Comparison of ENCODE assay signal across 8 mouse cellular contexts in the genomic region with DNA sequence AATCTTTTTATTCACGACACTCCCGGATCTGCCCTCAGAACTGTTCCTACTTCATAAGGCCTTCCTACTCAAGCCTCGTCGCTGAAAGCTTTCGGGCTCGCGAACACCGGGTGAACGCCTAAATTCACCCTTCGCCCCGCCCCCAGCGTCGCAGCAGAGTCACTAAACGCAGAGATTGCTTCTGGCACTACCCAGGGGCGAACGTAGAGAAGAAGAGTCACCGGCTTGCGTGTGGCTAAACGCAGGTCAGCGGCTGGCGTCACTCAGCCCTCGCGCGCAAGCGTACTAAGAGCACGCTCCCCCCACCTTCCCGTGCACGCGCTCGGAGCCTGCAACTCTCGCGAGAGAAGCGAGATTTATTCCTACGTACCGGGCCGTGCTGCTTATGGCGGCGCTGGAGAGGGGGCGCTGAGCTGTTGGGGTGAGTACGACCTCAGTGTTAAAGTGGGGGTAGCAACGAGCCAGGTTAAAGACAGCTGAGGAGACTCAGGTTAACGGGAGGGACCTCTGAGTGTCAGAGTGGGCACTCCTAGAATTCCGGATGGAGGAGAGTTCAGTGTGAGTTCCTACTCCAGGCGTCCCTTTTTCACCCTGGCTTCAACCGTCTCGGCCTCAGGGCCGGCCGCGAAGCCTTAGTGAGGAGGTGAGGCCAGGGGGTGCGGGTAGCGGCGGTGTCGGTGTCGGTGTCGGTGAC. TPM values are rescaled to one million over a fixed set of nuclear protein-coding genes. Genes with fewer than 3 reads are reported as not detected.
DNase-seq lines count a peak whose midpoint lies in the region; ATAC-seq and TF ChIP-seq lines count a peak whose summit lies in the region.

Csde1 (plus strand) TSS at position 178 of the 694 bp plus-strand sequence.

- H3K4me3 ChIP-seq in MEL (ENCODE audit: control insufficient read depth in 1 of 2, insufficient read depth in 1 of 2, low read depth in 2 of 2, low read length in 2 of 2) = peak within 1 kb of the TSS; percentile 74 to 78
- H3K4me3 ChIP-seq in cerebellum, adult 2 months (replicated peaks; ENCODE audit: insufficient read depth, low read depth, low read length) = peak within 1 kb of the TSS; percentile 76
- peak within 1 kb of the TSS; percentile 90 for H3K4me3 ChIP-seq in forebrain, postnatal 0 days (ENCODE audit: low read depth, low read length)
- H3K4me3 ChIP-seq in lung, embryonic 15.5 days = peak within 1 kb of the TSS; percentile 99

- DNase-seq in MEL (ENCODE audit: low read depth, low spot score) = peak; percentile 99
- peak; percentile 97 to 98 for DNase-seq in cerebellum, adult 2 months
- DNase-seq in forebrain, postnatal 0 days = peak; percentile 99
- DNase-seq in heart, postnatal 4 days = peak; percentile 97
- peak; percentile 96 to 97 for DNase-seq in layer of hippocampus, adult 8-10 months (ENCODE audit: low spot score in 2 of 2)
- peak; percentile 97 for DNase-seq in ovary, adult 18-20 months (ENCODE audit: low spot score)
- DNase-seq in thymus, postnatal 0 days (ENCODE audit: low spot score) = peak; percentile 98

- no peak for TF ChIP-seq EP300 in MEL (IDR thresholded peaks at IDR 0.05; ENCODE audit: low read depth in 1 of 2, low read length in 2 of 2)

- peak within 1 kb of the TSS; percentile 91 for H3K9ac ChIP-seq in MEL (ENCODE audit: control insufficient read depth, low read depth, low read length, poor library complexity, severe bottlenecking)
- H3K9ac ChIP-seq in forebrain, postnatal 0 days = peak within 1 kb of the TSS; percentile 97
- peak within 1 kb of the TSS; percentile 99 for H3K9ac ChIP-seq in lung, embryonic 15.5 days

- peaks cover 3 to 44% of the 10 kb centered on the region in 2 experiments; a peak in 3 of 4 replicates for H3K36me3 ChIP-seq in MEL (ENCODE audit: control insufficient read depth in 1 of 2, insufficient read depth in 2 of 2, low read length in 2 of 2)
- H3K36me3 ChIP-seq in forebrain, postnatal 0 days (ENCODE audit: insufficient read depth) = no peaks in the 10 kb centered on the region
- H3K36me3 ChIP-seq in lung, embryonic 15.5 days = no peaks in the 10 kb centered on the region

- H3K4me2 ChIP-seq in forebrain, postnatal 0 days (ENCODE audit: low read depth) = peak within 1 kb of the TSS; percentile 64
- H3K4me2 ChIP-seq in lung, embryonic 15.5 days = peak within 1 kb of the TSS; percentile 57

- H3K27ac ChIP-seq in MEL (ENCODE audit: control insufficient read depth, low read depth, low read length) = peak within 1 kb of the TSS; percentile 88
- peak within 1 kb of the TSS; percentile 78 for H3K27ac ChIP-seq in cerebellum, adult 2 months (ENCODE audit: insufficient read depth, low read length)
- peak within 1 kb of the TSS; percentile 98 for H3K27ac ChIP-seq in forebrain, postnatal 0 days (ENCODE audit: low read depth, low read length)
- H3K27ac ChIP-seq in lung, embryonic 15.5 days = peak within 1 kb of the TSS; percentile 96

- TF ChIP-seq CTCF in MEL (IDR thresholded peaks at IDR 0.05 in 2 of 3, conservative IDR thresholded peaks at IDR 0.05 in 1 of 3; ENCODE audit: control insufficient read depth in 1 of 3, insufficient read depth in 1 of 3, low read depth in 2 of 3, low read length in 3 of 3, poor library complexity in 1 of 3, severe bottlenecking in 1 of 3) = 0 out of 6 replicates have a peak, but pooled peaks of 1 of the 3 experiments have one; percentile 5
- no peak for TF ChIP-seq CTCF in cerebellum, adult 2 months (IDR thresholded peaks at IDR 0.05; ENCODE audit: borderline replicate concordance, insufficient read depth, low read depth, low read length)
- TF ChIP-seq CTCF in forebrain, postnatal 0 days (IDR thresholded peaks at IDR 0.05; ENCODE audit: low read depth) = peak; percentile 53; the same call in 1 of the 2 replicates

- no peaks in the 10 kb centered on the region for H3K27me3 ChIP-seq in MEL (ENCODE audit: control insufficient read depth in 1 of 2, insufficient read depth in 2 of 2, low read length in 2 of 2)
- H3K27me3 ChIP-seq in cerebellum, adult 2 months (ENCODE audit: control insufficient read depth, insufficient read depth, low read length) = no peaks in the 10 kb centered on the region
- no peaks in the 10 kb centered on the region for H3K27me3 ChIP-seq in forebrain, postnatal 0 days (ENCODE audit: insufficient read depth, low read length)
- no peaks in the 10 kb centered on the region for H3K27me3 ChIP-seq in lung, embryonic 15.5 days

- WGBS in cerebellum, adult 2 months = 1% methylated on average over 55 of the region's 55 CpGs
- WGBS in forebrain, postnatal 0 days = under 1% methylated on average over 55 of the region's 55 CpGs
- under 1% methylated on average over 54 of the region's 55 CpGs for whole genome bisulfite sequencing in lung, embryonic 15.5 days

- peak; percentile 92 to 93; a peak in 3 of 4 replicates for TF ChIP-seq POLR2A in MEL (IDR thresholded peaks at IDR 0.05; ENCODE audit: control insufficient read depth in 1 of 2, insufficient read depth in 1 of 2, low read depth in 1 of 2, low read length in 2 of 2, poor library complexity in 1 of 2)
- TF ChIP-seq POLR2A in cerebellum, adult 2 months (IDR thresholded peaks at IDR 0.05; ENCODE audit: borderline replicate concordance, insufficient read depth, low read length) = peak; percentile 90

- no peak for TF ChIP-seq RAD21 in MEL (IDR thresholded peaks at IDR 0.05; ENCODE audit: low read depth, low read length)

- ATAC-seq in forebrain, postnatal 0 days = peak; percentile 95
- ATAC-seq in lung, embryonic 15.5 days (ENCODE audit: borderline replicate concordance, extremely low read depth, low FRiP score, low TSS enrichment) = peak; percentile 96

- H3K4me1 ChIP-seq in MEL (ENCODE audit: control insufficient read depth in 1 of 2, insufficient read depth in 2 of 2, low read length in 2 of 2) = peaks cover 16 to 25% of the 10 kb centered on the region in 2 experiments
- H3K4me1 ChIP-seq in cerebellum, adult 2 months (ENCODE audit: control insufficient read depth, insufficient read depth, low read length) = no peaks in the 10 kb centered on the region; the same call in 1 of the 2 replicates
- peaks cover 8% of the 10 kb centered on the region for H3K4me1 ChIP-seq in forebrain, postnatal 0 days (ENCODE audit: insufficient read depth)
- peaks cover 11% of the 10 kb centered on the region for H3K4me1 ChIP-seq in lung, embryonic 15.5 days

- no peaks in the 10 kb centered on the region for H3K9me3 ChIP-seq in MEL (replicated peaks; ENCODE audit: insufficient read depth, low read length)
- no peaks in the 10 kb centered on the region for H3K9me3 ChIP-seq in forebrain, postnatal 0 days (ENCODE audit: low read length)
- H3K9me3 ChIP-seq in lung, embryonic 15.5 days = no peaks in the 10 kb centered on the region

- peaks cover 43% of the 10 kb centered on the region for H3K79me2 ChIP-seq in MEL (ENCODE audit: control insufficient read depth, insufficient read depth, low read length, poor library complexity)

TF ChIP-seq in MEL, 35 proteins besides CTCF, POLR2A, EP300 and RAD21 (continues in another document):
- TF ChIP-seq TAL1 (IDR thresholded peaks at IDR 0.05; ENCODE audit: low read length) (no peak), NELFE (IDR thresholded peaks at IDR 0.05; ENCODE audit: low read depth, low read length) (peak; percentile 87), ZC3H11A (IDR thresholded peaks at IDR 0.05; ENCODE audit: low read depth, low read length) (no peak; the same call in 1 of the 2 replicates), GATA1 (IDR thresholded peaks at IDR 0.05; ENCODE audit: low read depth, low read length) (no peak), POLR2AphosphoS2 (IDR thresholded peaks at IDR 0.05; ENCODE audit: low read length) (peak; percentile 87), MYC (IDR thresholded peaks at IDR 0.05; ENCODE audit: low read depth, low read length) (peak; percentile 74; the same call in 1 of the 2 replicates), NRF1 (IDR thresholded peaks at IDR 0.05; ENCODE audit: insufficient read depth, low read depth, low read length, poor library complexity, severe bottlenecking) (peak; percentile 87), MAX (IDR thresholded peaks at IDR 0.05; ENCODE audit: low read length) (peak; percentile 85), SIN3A (IDR thresholded peaks at IDR 0.05; ENCODE audit: low read length) (no peak; the same call in 1 of the 2 replicates), TCF12 (IDR thresholded peaks at IDR 0.05; ENCODE audit: low read depth, low read length) (no peak; the same call in 1 of the 2 replicates), MXI1 (IDR thresholded peaks at IDR 0.05; ENCODE audit: low read depth, low read length) (peak; percentile 76), ZMIZ1 (IDR thresholded peaks at IDR 0.05; ENCODE audit: low read depth, low read length) (peak; percentile 94), RCOR1 (IDR thresholded peaks at IDR 0.05; ENCODE audit: low read depth, low read length) (peak; percentile 60), TBP (IDR thresholded peaks at IDR 0.05; ENCODE audit: low read depth, low read length) (peak; percentile 80), KAT2A (conservative IDR thresholded peaks at IDR 0.05; ENCODE audit: low read depth, low read length) (0 out of 2 replicates have a peak, but pooled peaks have one; percentile 22), MEF2A (IDR thresholded peaks at IDR 0.05; ENCODE audit: extremely low read depth, insufficient replicate concordance, low read depth, low read length, poor library complexity, severe bottlenecking) (no peak), MAZ (IDR thresholded peaks at IDR 0.05; ENCODE audit: low read depth, low read length) (peak; percentile 82), E2F4 (IDR thresholded peaks at IDR 0.05; ENCODE audit: borderline replicate concordance, low read depth, low read length) (no peak), ZKSCAN1 (IDR thresholded peaks at IDR 0.05; ENCODE audit: low read depth, low read length) (no peak), POLR2AphosphoS5 (IDR thresholded peaks at IDR 0.05; ENCODE audit: borderline replicate concordance, low read depth, low read length) (peak; percentile 47; the same call in 1 of the 2 replicates), BHLHE40 (IDR thresholded peaks at IDR 0.05; ENCODE audit: borderline replicate concordance, low read depth, low read length) (peak; percentile 20; the same call in 1 of the 2 replicates)

RNA-seq across cellular contexts. Expression of gene Csde1, which starts in this region (rescaled TPM):
- 189 and 197 TPM in 2 replicates for total RNA-seq in MEL (2012; rRNA removed)
- polyA plus RNA-seq in MEL (2012; ENCODE audit: insufficient read depth in 1 of 2, insufficient read length in 2 of 2, low read depth in 1 of 2, low replicate concordance in 2 of 2, missing spikeins in 1 of 2) = 100 to 1,000 TPM; 142 to 202 TPM
- 93.5 and 99.9 TPM in 2 replicates for polyA plus RNA-seq in cerebellum, adult 2 months (2012; rRNA removed)
- total RNA-seq in forebrain, postnatal 0 days (2014; rRNA removed) = 330 and 341 TPM in 2 replicates
- 269 and 315 TPM in 2 replicates for polyA plus RNA-seq in forebrain, postnatal 0 days (2015; fragmentation: Nextera tagmentation; extraction: Ambion mirVana)
- 100 to 1,000 TPM; 384 to 408 TPM for total RNA-seq in heart, postnatal 4 days (2021)
- total RNA-seq in layer of hippocampus, adult 8-10 months (2022) = 100 to 1,000 TPM; 239 to 259 (median 251) TPM
- 343 and 346 TPM in 2 replicates for polyA plus RNA-seq in lung, embryonic 15.5 days (2015; fragmentation: Nextera tagmentation; extraction: Ambion mirVana)
- 227 and 243 TPM in 2 replicates for polyA plus RNA-seq in thymus, postnatal 0 days (2015; fragmentation: Nextera tagmentation; extraction: Ambion mirVana)

Comparison
In these comparisons a context has a peak if more than half of its experiments do, and no peak if none do; other contexts are left out.
1. Peak in every context shown above with its lines: DNase-seq, ATAC-seq, H3K4me3 ChIP-seq and H3K27ac ChIP-seq.